Mouse (Mus musculus) cerebral cortex, adult 2 months (tissue): ENCODE results near the gene Rab23.

ENCODE experiments used
- WGBS: fragments of 180-500 bp; shearing (Covaris S2); methylation state at CpG from one replicate; pipeline ENCODE4 v1.1.7; 2018; 5-methylcytosine and 5-hydroxymethylcytosine counted together

The Rab23 gene

DNA sequence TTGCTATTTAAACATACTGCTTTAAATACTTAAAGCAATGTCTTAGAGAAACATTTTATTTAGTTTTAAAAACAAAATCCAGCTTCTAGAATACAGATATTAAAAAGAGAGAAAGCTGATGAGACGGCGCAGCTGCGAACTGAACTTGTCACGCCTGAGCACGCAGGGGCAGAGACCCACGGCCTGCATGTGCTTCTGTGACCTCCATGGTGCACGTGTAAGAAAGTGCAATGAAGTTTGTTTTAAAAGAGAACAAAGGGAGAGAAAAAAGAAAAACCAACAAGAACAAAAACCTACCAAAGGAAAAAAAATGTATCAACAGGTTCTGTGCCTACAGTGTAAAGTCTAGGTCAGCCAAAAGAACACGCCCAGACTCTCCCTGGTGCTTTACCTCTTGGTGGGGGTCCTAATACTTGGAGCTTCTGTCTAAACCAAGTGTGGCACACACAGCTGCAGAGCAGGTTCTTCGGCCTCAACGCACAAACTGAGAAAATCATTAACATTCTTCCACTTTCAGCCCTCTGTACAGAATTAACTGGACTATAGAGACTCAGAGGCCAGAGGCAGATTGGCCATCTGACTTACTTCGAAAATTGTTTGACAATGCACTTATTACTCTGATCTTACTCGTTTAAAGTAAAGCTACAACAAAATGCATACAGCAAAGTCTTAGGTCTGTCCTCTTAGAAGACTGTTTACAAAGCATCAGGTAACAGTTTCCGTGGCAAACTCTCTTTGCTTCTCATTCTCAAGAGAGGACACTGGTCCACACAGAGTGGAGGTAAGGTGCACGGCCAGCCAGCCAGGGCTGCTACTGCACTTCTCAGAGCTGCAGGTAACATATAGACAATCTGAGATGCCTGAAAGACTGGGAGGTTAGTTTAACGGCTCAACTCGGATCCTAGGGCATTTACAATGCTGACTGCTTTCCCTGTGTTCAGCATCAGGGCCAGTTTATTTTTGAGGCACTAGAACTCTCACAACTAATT is 47.1 kb downstream of the Rab23 start:
- WGBS, result 85% methylated on average over 16 of the region's 16 CpGs

DNA sequence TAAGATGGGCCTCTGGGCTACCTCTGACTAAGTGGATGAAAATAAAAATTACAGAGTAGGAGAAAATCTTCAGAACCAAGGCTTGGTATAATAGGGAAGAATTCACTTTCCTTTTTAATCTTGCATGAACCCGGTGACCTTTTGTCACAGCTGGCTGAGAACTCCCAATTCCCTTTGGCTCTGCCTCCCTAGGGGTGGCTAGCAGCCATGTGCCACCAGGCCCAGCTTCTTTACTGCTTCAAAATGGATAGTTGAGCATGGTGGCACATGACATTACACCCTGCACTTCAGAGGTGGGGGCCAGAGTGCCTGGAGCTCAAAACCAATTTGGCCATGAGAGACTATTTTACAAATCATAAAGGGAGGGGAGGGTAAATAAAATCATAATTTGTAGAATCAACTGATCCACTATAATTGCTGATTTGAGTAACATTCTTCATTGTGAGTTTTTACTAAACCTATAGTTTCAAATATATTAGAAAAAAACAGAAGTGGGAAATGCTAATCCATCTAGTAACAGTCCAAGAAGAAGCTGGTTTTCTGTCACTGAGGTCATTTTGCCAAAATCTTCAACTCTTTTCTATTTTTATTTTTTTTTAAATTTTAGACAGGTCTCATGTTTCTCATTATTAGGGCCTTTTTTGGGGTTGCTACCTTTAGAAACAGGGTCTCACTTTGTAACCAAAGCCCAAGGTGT is 48.6 kb downstream of the Rab23 start:
- WGBS, result 85% methylated on average over 1 of the region's 1 CpGs

DNA sequence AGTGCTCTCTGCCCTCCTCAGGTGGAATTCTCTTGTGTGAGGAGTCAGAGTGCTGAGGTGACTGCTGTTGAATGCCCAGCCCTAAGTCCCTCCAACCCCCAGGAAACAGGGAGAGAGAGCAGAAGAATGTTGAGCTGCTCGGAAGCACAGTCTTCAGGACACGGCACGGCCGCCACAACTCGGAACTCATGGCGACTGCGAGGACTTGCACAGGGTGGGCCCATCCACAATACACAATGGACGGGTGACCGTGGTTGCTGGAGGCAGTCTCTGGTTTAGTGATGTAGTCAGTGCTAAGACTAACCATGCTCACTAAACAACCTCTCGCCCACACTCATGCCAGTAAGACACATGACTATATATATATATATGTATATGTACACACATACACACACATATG is 51.9 kb downstream of the Rab23 start:
- WGBS, result 91% methylated on average over 10 of the region's 10 CpGs

DNA sequence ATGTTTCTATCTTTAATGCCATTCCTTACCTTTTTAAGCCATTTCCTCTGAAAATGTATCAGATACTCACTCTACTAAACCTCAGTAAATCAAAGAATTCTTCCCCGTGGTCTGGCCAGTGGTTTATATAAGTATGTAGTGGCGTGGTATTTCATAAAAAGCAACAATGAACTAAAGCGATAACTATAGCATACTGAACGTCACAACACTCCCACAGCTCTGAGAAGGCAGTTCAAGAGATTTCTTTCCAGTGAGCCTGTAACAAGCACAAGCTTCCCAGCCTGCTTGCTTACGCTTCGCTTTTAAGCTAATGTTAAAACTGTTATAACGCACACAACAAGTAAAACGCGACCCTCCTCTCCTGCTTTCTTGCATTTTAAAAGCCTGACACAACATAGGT is 52.4 kb downstream of the Rab23 start:
- WGBS, result 50% methylated on average over 9 of the region's 9 CpGs

DNA sequence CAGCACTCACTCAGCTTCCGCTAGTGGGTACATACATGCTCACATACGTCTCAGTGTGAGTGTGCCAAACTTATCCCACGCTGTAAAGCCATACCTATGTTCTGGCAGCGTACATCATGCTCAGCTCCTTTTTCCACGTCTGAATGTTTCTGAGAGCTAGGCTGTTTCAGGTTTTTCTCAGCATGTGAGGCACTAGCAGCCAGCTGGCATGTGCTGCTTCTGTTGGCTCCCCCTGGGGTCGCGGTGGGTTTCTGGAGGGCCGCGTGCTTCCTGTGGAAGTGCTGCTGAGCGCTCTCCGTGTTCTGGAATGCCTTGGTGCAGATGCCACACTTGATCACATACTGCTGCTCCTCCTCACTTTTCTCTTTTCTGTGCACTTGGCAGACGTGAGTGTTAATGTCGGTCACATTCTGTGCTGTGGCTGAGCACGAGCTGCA is 56.5 kb downstream of the Rab23 start:
- WGBS, result 43% methylated on average over 14 of the region's 14 CpGs

DNA sequence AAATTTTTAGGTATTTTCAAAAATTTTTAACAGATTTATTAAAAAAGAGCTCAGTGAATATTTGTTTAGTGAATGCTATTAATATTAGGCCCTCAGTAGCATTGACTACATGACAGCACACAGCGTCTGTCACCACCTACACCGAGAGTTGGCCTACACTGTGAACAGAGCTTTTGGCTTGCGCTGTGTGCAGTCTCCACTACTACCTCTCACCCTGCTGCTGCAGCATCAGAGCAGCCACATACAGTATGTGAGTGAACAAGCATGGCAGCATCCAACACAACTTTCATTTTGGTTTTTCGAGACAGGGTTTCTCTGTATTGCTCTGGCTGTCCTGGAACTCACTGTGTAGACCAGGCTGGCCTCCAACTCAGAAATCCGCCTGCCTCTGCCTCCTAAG is 64.9 kb downstream of the Rab23 start:
- 93% methylated on average over 5 of the region's 5 CpGs for WGBS

DNA sequence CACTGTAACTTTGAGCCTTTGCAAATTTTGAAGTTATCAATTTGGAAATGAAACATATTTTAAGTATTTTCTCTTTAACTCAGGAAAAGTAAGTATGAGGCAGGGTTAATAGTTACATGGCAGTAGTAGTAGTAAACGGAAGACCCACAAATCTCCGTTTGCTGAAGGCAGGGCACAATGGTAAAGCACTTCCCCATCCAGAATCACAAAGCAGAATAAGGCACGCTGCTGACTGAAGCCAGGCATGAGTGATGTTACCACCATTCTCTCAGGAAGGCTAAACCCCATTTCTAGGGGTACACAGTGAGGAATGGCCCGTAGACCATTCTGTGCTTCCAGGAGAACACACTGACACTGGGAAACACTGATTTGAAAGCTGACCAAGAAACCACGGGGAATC is 68.4 kb downstream of the Rab23 start:
- WGBS, result 59% methylated on average over 5 of the region's 5 CpGs

DNA sequence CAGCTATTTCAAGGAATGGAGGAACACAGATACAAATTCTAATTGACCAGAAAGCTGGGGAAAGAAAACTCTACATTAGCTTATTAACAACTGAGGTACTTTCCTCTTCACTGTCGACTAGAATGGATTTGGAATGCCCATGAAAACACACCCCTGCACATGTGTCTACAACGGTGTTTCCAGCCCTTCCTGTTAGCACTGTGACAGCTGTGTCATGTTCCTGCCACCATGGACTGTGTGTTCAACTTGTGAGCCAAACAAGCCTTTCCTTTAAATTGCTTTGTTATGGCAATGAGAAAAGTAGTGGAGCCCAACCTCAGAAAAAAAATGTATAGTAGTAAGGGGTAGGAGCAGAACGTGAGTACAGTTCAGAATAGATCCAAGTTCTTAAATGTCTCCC is 68.8 kb downstream of the Rab23 start:
- 25% methylated on average over 3 of the region's 3 CpGs for WGBS
